Mouse (Mus musculus) adrenal gland, postnatal 36 days (tissue): ENCODE results near the gene B4galnt2. TPM values are rescaled to one million over a fixed set of nuclear protein-coding genes. Genes with fewer than 3 reads are reported as not detected.

ENCODE experiments used
- DNase-seq, 2 experiments: peaks; one replicate each; pipeline ENCODE4 v3.0.0; 2021; ENCODE audit warnings: mixed read lengths in 1 of 2
- total RNA-seq, 2 experiments: library from RNA; stranded (reverse); gene quantifications; 2 replicates each; pipeline ENCODE4 v1.2.3; 2021

B4galnt2 gene
- total RNA-seq, 2 experiments from 2014 or later: not detected

- no peak for DNase-seq
Measured at GRCm38 (mm10) chr11:95840694-95841497, 73.8 kb downstream of the B4galnt2 start.

- DNase-seq: no peak
Measured at GRCm38 (mm10) chr11:95838999-95839868, 75.5 kb downstream of the B4galnt2 start.

- DNase-seq: no peak
Measured at GRCm38 (mm10) chr11:95838598-95838997, 76.1 kb downstream of the B4galnt2 start.

GRCm38 (mm10) chr11:95837059-95837458, 77.6 kb downstream of the B4galnt2 start, which contains the start of gene Gngt2:
Gene Gngt2 (plus strand): TSS chr11:95837216.
- DNase-seq: peak; percentile 89 to 90

GRCm38 (mm10) chr11:95836433-95836832, 78.3 kb downstream of the B4galnt2 start:
- DNase-seq: no peak

GRCm38 (mm10) chr11:95835832-95836231, 78.9 kb downstream of the B4galnt2 start:
- no peak for DNase-seq

GRCm38 (mm10) chr11:95834742-95835710, 79.7 kb downstream of the B4galnt2 start:
- no peak for DNase-seq

- peak in 1 of 2 experiments; percentile 60 for DNase-seq
Measured at GRCm38 (mm10) chr11:95834143-95834667, 80.5 kb downstream of the B4galnt2 start.

- no peak for DNase-seq
Measured at GRCm38 (mm10) chr11:95833631-95834142, 81.0 kb downstream of the B4galnt2 start.

- no peak for DNase-seq
Measured at GRCm38 (mm10) chr11:95833006-95833570, 81.6 kb downstream of the B4galnt2 start.

- DNase-seq: no peak
Measured at GRCm38 (mm10) chr11:95832129-95833005, 82.3 kb downstream of the B4galnt2 start.

GRCm38 (mm10) chr11:95831641-95832040, 83.0 kb downstream of the B4galnt2 start:
- DNase-seq: no peak

- no peak for DNase-seq
Measured at GRCm38 (mm10) chr11:95831276-95831619, 83.4 kb downstream of the B4galnt2 start.

GRCm38 (mm10) chr11:95830411-95831275, 84.0 kb downstream of the B4galnt2 start:
- DNase-seq: no peak

GRCm38 (mm10) chr11:95829526-95830050, 85.1 kb downstream of the B4galnt2 start:
- DNase-seq: no peak

- no peak for DNase-seq
Measured at GRCm38 (mm10) chr11:95828181-95828964, 86.3 kb downstream of the B4galnt2 start.

- peak; percentile 74 to 81 for DNase-seq
Measured at GRCm38 (mm10) chr11:95827464-95828085, 87.1 kb downstream of the B4galnt2 start.

GRCm38 (mm10) chr11:95827168-95827447, 87.6 kb downstream of the B4galnt2 start:
- no peak for DNase-seq
